Mouse (Mus musculus) heart, embryonic 12.5 days (tissue): ENCODE results near the gene Qrfp. TPM values are rescaled to one million over a fixed set of nuclear protein-coding genes. Genes with fewer than 3 reads are reported as not detected.

ENCODE experiments used
- ATAC-seq: fragments of 200-750 bp; cut with Nextera tagmentation; 2 replicates; pipeline ENCODE4 v1.8.0; 2017; ENCODE audit warnings: moderate TSS enrichment, moderate library complexity; ENCODE audit not compliant: insufficient number of reproducible peaks, low FRiP score
- H3K27ac ChIP-seq: fragments of 300-500 bp; sonication (generic); 2 replicates; pipeline ENCODE4 v1.5.1; 2016; ENCODE audit warnings: mild to moderate bottlenecking, moderate library complexity; ENCODE audit not compliant: poor library complexity, severe bottlenecking
- H3K27me3 ChIP-seq: fragments of 300-500 bp; sonication (generic); replicated peaks from 2 replicates; pipeline ENCODE4 v1.6.1; 2016; ENCODE audit warnings: mild to moderate bottlenecking, moderate library complexity
- H3K36me3 ChIP-seq: fragments of 300-500 bp; sonication (generic); 2 replicates; pipeline ENCODE4 v1.6.1; 2016; ENCODE audit warnings: mild to moderate bottlenecking, moderate library complexity
- H3K4me1 ChIP-seq: fragments of 300-500 bp; sonication (generic); replicated peaks from 2 replicates; pipeline ENCODE4 v1.6.1; 2016; ENCODE audit warnings: mild to moderate bottlenecking
- H3K4me2 ChIP-seq: fragments of 300-500 bp; sonication (generic); 2 replicates; pipeline ENCODE4 v1.6.1; 2016; ENCODE audit warnings: mild to moderate bottlenecking, moderate library complexity
- H3K4me3 ChIP-seq: fragments of 300-500 bp; sonication (generic); 2 replicates; pipeline ENCODE4 v1.5.1; 2016; ENCODE audit warnings: mild to moderate bottlenecking
- H3K9ac ChIP-seq: fragments of 300-500 bp; sonication (generic); 2 replicates; pipeline ENCODE4 v1.6.1; 2016; ENCODE audit warnings: mild to moderate bottlenecking, moderate library complexity
- H3K9me3 ChIP-seq: fragments of 300-500 bp; sonication (generic); replicated peaks from 2 replicates; pipeline ENCODE4 v1.6.1; 2016; ENCODE audit warnings: mild to moderate bottlenecking, moderate library complexity
- WGBS: fragments of 180-500 bp; shearing (Covaris S2); methylation state at CpG from one replicate; pipeline ENCODE4 v1.1.7; 2016; 5-methylcytosine and 5-hydroxymethylcytosine counted together
- polyA plus RNA-seq: library from polyadenylated mRNA; unstranded; fragments of >200 nt; fragmentation: Nextera tagmentation; extraction: Ambion mirVana; gene quantifications from 2 replicates; pipeline ENCODE4 v1.2.1, GENCODE M21; 2016

The Qrfp gene
- polyA plus RNA-seq, 1 experiment from 2014 or later = not detected

GRCm38 (mm10) chr2:31836985-31837384, 26.6 kb upstream of the Qrfp start:
- Histone ChIP-seq H3K4me3 (no peak overlapping the region), H3K4me1 (0 out of 2 replicates have a peak, but pooled peaks cover 2% of the 10 kb centered on the region), H3K4me2 (no peak overlapping the region), H3K9ac (no peak overlapping the region), H3K27me3 (peaks cover 87% of the 10 kb centered on the region), H3K9me3 (no peaks in the 10 kb centered on the region), H3K36me3 (no peaks in the 10 kb centered on the region), H3K27ac (no peak overlapping the region)
- ATAC-seq = no peak
- WGBS = 28% methylated on average over 6 of the region's 6 CpGs

- H3K27me3 ChIP-seq = peaks cover 78% of the 10 kb centered on the region
- no peaks in the 10 kb centered on the region for H3K9me3 ChIP-seq
- H3K27ac ChIP-seq = no peak overlapping the region
- no peak overlapping the region for H3K4me2 ChIP-seq
- H3K36me3 ChIP-seq = no peaks in the 10 kb centered on the region
- ATAC-seq = no peak
- H3K4me1 ChIP-seq = 0 out of 2 replicates have a peak, but pooled peaks cover 2% of the 10 kb centered on the region
- 74% methylated on average over 10 of the region's 10 CpGs for WGBS
- H3K4me3 ChIP-seq = no peak overlapping the region
- H3K9ac ChIP-seq = no peak overlapping the region
Observed at GRCm38 (mm10) chr2:31836091-31836490, 25.7 kb upstream of the Qrfp start.

- 21% methylated on average over 4 of the region's 4 CpGs for WGBS
- H3K4me1 ChIP-seq = peaks cover 12% of the 10 kb centered on the region
- H3K36me3 ChIP-seq = no peaks in the 10 kb centered on the region
- ATAC-seq = no peak
- H3K4me2 ChIP-seq = no peak overlapping the region
- no peak overlapping the region for H3K4me3 ChIP-seq
- no peaks in the 10 kb centered on the region for H3K9me3 ChIP-seq
- peaks cover 43% of the 10 kb centered on the region for H3K27me3 ChIP-seq
- no peak overlapping the region for H3K9ac ChIP-seq
- no peak overlapping the region for H3K27ac ChIP-seq
Observed at GRCm38 (mm10) chr2:31828311-31828825, 18.0 kb upstream of the Qrfp start.

GRCm38 (mm10) chr2:31827877-31828276, 17.5 kb upstream of the Qrfp start:
- ATAC-seq = no peak
- Histone ChIP-seq H3K9me3 (no peaks in the 10 kb centered on the region), H3K36me3 (no peaks in the 10 kb centered on the region), H3K4me1 (peaks cover 17% of the 10 kb centered on the region), H3K27ac (no peak overlapping the region), H3K27me3 (peaks cover 44% of the 10 kb centered on the region), H3K9ac (no peak overlapping the region), H3K4me3 (no peak overlapping the region), H3K4me2 (no peak overlapping the region)
- WGBS = 48% methylated on average over 7 of the region's 7 CpGs

- peaks cover 54% of the 10 kb centered on the region for H3K27me3 ChIP-seq
- H3K9ac ChIP-seq = no peak overlapping the region
- no peaks in the 10 kb centered on the region for H3K9me3 ChIP-seq
- H3K36me3 ChIP-seq = no peaks in the 10 kb centered on the region
- no peak overlapping the region for H3K27ac ChIP-seq
- H3K4me2 ChIP-seq = no peak overlapping the region
- no peak for ATAC-seq
- peaks cover 26% of the 10 kb centered on the region for H3K4me1 ChIP-seq
- WGBS = 81% methylated on average over 14 of the region's 14 CpGs
- no peak overlapping the region for H3K4me3 ChIP-seq
Observed at GRCm38 (mm10) chr2:31826094-31827085, 16.0 kb upstream of the Qrfp start.

GRCm38 (mm10) chr2:31825469-31825911, 15.1 kb upstream of the Qrfp start:
- no peak overlapping the region for H3K9ac ChIP-seq
- H3K4me2 ChIP-seq = no peak overlapping the region
- ATAC-seq = no peak
- WGBS = 74% methylated on average over 16 of the region's 16 CpGs
- H3K36me3 ChIP-seq = no peaks in the 10 kb centered on the region
- no peaks in the 10 kb centered on the region for H3K9me3 ChIP-seq
- H3K4me1 ChIP-seq = peaks cover 26% of the 10 kb centered on the region
- no peak overlapping the region for H3K4me3 ChIP-seq
- no peak overlapping the region for H3K27ac ChIP-seq
- H3K27me3 ChIP-seq = peaks cover 63% of the 10 kb centered on the region

GRCm38 (mm10) chr2:31823933-31824730, 13.8 kb upstream of the Qrfp start:
- Histone ChIP-seq H3K4me3 (no peak overlapping the region), H3K9me3 (no peaks in the 10 kb centered on the region), H3K9ac (no peak overlapping the region), H3K36me3 (no peaks in the 10 kb centered on the region), H3K4me2 (no peak overlapping the region), H3K4me1 (peaks cover 26% of the 10 kb centered on the region), H3K27ac (no peak overlapping the region), H3K27me3 (peaks cover 66% of the 10 kb centered on the region)
- 73% methylated on average over 14 of the region's 15 CpGs for WGBS
- ATAC-seq = no peak

- Histone ChIP-seq H3K36me3 (no peaks in the 10 kb centered on the region), H3K4me3 (peak overlapping the region; percentile 30), H3K9me3 (no peaks in the 10 kb centered on the region), H3K27me3 (peaks cover 69% of the 10 kb centered on the region), H3K27ac (no peak overlapping the region), H3K4me2 (peak overlapping the region; percentile 67), H3K4me1 (peaks cover 20% of the 10 kb centered on the region), H3K9ac (peak overlapping the region; percentile 39; the same call in 1 of the 2 replicates)
- 12% methylated on average over 39 of the region's 39 CpGs for WGBS
- peak; percentile 31; the same call in 1 of the 2 replicates for ATAC-seq
Observed at GRCm38 (mm10) chr2:31822524-31823371, 12.4 kb upstream of the Qrfp start.

- Histone ChIP-seq H3K4me2 (no peak overlapping the region), H3K27me3 (peaks cover 67% of the 10 kb centered on the region), H3K27ac (no peak overlapping the region), H3K9ac (no peak overlapping the region), H3K9me3 (no peaks in the 10 kb centered on the region), H3K4me1 (peaks cover 1% of the 10 kb centered on the region; the same call in 1 of the 2 replicates), H3K36me3 (no peaks in the 10 kb centered on the region), H3K4me3 (no peak overlapping the region)
- 24% methylated on average over 5 of the region's 5 CpGs for WGBS
- ATAC-seq = no peak
Observed at GRCm38 (mm10) chr2:31815367-31815766, 5.0 kb upstream of the Qrfp start.

GRCm38 (mm10) chr2:31814699-31815098, 4.3 kb upstream of the Qrfp start:
- peaks cover 66% of the 10 kb centered on the region for H3K27me3 ChIP-seq
- WGBS = 69% methylated on average over 7 of the region's 7 CpGs

More at GRCm38 (mm10) chr2:31814699-31815098, 4.3 kb upstream of the Qrfp start:
- no peaks in the 10 kb centered on the region for H3K9me3 ChIP-seq
- H3K4me1 ChIP-seq = peaks cover 7% of the 10 kb centered on the region
- no peak overlapping the region for H3K4me2 ChIP-seq
- H3K27ac ChIP-seq = no peak overlapping the region
- ATAC-seq = no peak
- H3K4me3 ChIP-seq = no peak overlapping the region
- no peak overlapping the region for H3K9ac ChIP-seq
- no peaks in the 10 kb centered on the region for H3K36me3 ChIP-seq
